Mouse (Mus musculus) myocyte (in vitro differentiated cells): Measurements from ENCODE around the gene Dclk2. TPM values are rescaled to one million over a fixed set of nuclear protein-coding genes. Genes with fewer than 3 reads are reported as not detected.

Source experiments
- H3K27me3 ChIP-seq: one replicate; pipeline ENCODE4 v1.6.1; 2011; ENCODE audit not compliant: control insufficient read depth, insufficient read depth, insufficient read length
- H3K36me3 ChIP-seq: one replicate; pipeline ENCODE4 v1.6.1; 2011; ENCODE audit not compliant: control insufficient read depth, insufficient read depth
- H3K4me2 ChIP-seq: one replicate; pipeline ENCODE4 v1.6.1; 2011; ENCODE audit warnings: low read depth, control low read depth
- H3K4me3 ChIP-seq: one replicate; pipeline ENCODE4 v1.5.1; 2011; ENCODE audit warnings: mild to moderate bottlenecking, control low read depth, moderate library complexity
- H3K79me2 ChIP-seq: one replicate; pipeline ENCODE4 v1.6.1; 2011; ENCODE audit not compliant: control insufficient read depth, insufficient read depth
- H3ac ChIP-seq: one replicate; pipeline ENCODE4 v1.6.1; 2011; ENCODE audit not compliant: control insufficient read depth, insufficient read length
- CEBPB ChIP-seq: IDR thresholded peaks from 2 replicates; pipeline ENCODE4 v1.6.1; 2011; ENCODE audit warnings: mild to moderate bottlenecking, moderate library complexity; ENCODE audit not compliant: poor library complexity, insufficient read depth, severe bottlenecking
- E2F4 ChIP-seq: IDR thresholded peaks from one replicate; pipeline ENCODE4 v1.6.1; 2011; ENCODE audit warnings: mild to moderate bottlenecking, control low read depth, moderate library complexity; ENCODE audit not compliant: insufficient read depth
- MAX ChIP-seq: IDR thresholded peaks from one replicate; pipeline ENCODE4 v1.6.1; 2011; ENCODE audit warnings: low read depth, mild to moderate bottlenecking, control low read depth
- MYOD1 ChIP-seq, 3 experiments: IDR thresholded peaks; one replicate each; pipeline ENCODE4 v1.6.1; 2011; ENCODE audit warnings: control low read depth in 2 of 3, low read depth in 2 of 3, mild to moderate bottlenecking in 2 of 3, moderate library complexity in 1 of 3; ENCODE audit not compliant: insufficient read length in 2 of 3, control insufficient read depth in 1 of 3
- MYOG ChIP-seq, 3 experiments: IDR thresholded peaks; one replicate each; pipeline ENCODE4 v1.6.1; 2011; ENCODE audit warnings: control low read depth in 2 of 3, low read depth in 2 of 3, mild to moderate bottlenecking in 2 of 3; ENCODE audit not compliant: insufficient read length in 2 of 3, control insufficient read depth in 1 of 3, insufficient read depth in 1 of 3
- POLR2A ChIP-seq: IDR thresholded peaks from one replicate; pipeline ENCODE4 v1.6.1; 2011; ENCODE audit warnings: low read depth, mild to moderate bottlenecking, control low read depth, moderate library complexity; ENCODE audit not compliant: insufficient read length
- POLR2AphosphoS2 ChIP-seq: IDR thresholded peaks from one replicate; pipeline ENCODE4 v1.6.1; 2011; ENCODE audit warnings: low read depth, control low read depth; ENCODE audit not compliant: insufficient read length
- REST ChIP-seq: IDR thresholded peaks from one replicate; pipeline ENCODE4 v1.6.1; 2011; ENCODE audit warnings: mild to moderate bottlenecking, control low read depth, moderate library complexity; ENCODE audit not compliant: insufficient read depth, insufficient read length
- SRF ChIP-seq: IDR thresholded peaks from one replicate; pipeline ENCODE4 v1.6.1; 2011; ENCODE audit warnings: low read depth; ENCODE audit not compliant: control insufficient read depth, insufficient read length
- TCF12 ChIP-seq: IDR thresholded peaks from one replicate; pipeline ENCODE4 v1.6.1; 2011; ENCODE audit warnings: mild to moderate bottlenecking, control low read depth; ENCODE audit not compliant: poor library complexity, insufficient read depth, severe bottlenecking
- TCF3 ChIP-seq: IDR thresholded peaks from one replicate; pipeline ENCODE4 v1.6.1; 2011; ENCODE audit warnings: low read depth, control low read depth; ENCODE audit not compliant: insufficient read length
- USF1 ChIP-seq: IDR thresholded peaks from one replicate; pipeline ENCODE4 v1.6.1; 2011; ENCODE audit warnings: low read depth, mild to moderate bottlenecking, control low read depth, moderate library complexity
- polyA plus RNA-seq: library from polyadenylated mRNA; unstranded; fragments of >200 nt; fragmentation: generic; extraction: Trizol; gene quantifications from one replicate; pipeline ENCODE4 v1.2.1, GENCODE M21; 2012; ENCODE audit warnings: missing spikeins

Dclk2 gene
- polyA plus RNA-seq, 1 experiment, result 1.8 TPM

DNA sequence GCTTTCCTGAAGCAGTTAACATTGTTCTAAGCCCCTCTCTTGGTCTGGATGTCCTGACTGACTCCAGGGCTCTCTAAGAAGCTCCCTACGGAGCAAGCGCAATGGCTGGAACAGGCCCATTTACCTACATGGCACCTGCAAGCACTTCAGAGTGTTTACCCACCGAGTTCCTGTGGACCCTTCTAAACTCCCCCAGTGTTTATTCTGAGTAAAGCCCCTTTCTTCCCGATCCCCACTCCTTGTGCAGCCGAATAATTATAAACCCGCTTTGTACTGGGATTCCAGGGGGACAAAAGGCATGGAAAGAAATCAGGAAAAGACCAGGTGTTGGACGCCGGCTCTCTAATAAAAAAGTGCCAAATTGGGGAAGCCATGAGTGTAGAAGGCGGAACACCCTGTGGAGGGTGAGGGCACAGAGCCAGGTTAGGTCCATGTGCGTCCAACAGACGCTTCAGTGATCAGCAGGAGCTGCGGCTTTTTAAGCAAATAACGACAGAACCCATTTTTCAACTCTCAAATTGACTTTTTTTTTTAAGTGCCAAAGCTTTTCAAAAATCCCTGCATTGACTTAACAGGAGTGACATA is 102.6 kb downstream of the Dclk2 start:
- Histone ChIP-seq H3ac (no peak overlapping the region), H3K4me2 (no peak overlapping the region), H3K36me3 (no peaks in the 10 kb centered on the region), H3K79me2 (no peaks in the 10 kb centered on the region), H3K27me3 (no peaks in the 10 kb centered on the region), H3K4me3 (no peak overlapping the region)
- no peak for TF ChIP-seq POLR2AphosphoS2
- no peak for TF ChIP-seq MYOG (IDR thresholded peaks at IDR 0.05; ENCODE audit: control insufficient read depth in 1 of 3, insufficient read depth in 1 of 3, insufficient read length in 2 of 3, low read depth in 2 of 3)
- TF ChIP-seq CEBPB, result no peak
- no peak for TF ChIP-seq MAX
- TF ChIP-seq SRF, result no peak
- no peak for TF ChIP-seq REST
- no peak for TF ChIP-seq POLR2A
- TF ChIP-seq TCF12, result no peak
- no peak for TF ChIP-seq E2F4
- no peak for TF ChIP-seq TCF3
- TF ChIP-seq USF1, result no peak
- no peak for TF ChIP-seq MYOD1 (IDR thresholded peaks at IDR 0.05; ENCODE audit: control insufficient read depth in 1 of 3, insufficient read length in 2 of 3, low read depth in 2 of 3)

DNA sequence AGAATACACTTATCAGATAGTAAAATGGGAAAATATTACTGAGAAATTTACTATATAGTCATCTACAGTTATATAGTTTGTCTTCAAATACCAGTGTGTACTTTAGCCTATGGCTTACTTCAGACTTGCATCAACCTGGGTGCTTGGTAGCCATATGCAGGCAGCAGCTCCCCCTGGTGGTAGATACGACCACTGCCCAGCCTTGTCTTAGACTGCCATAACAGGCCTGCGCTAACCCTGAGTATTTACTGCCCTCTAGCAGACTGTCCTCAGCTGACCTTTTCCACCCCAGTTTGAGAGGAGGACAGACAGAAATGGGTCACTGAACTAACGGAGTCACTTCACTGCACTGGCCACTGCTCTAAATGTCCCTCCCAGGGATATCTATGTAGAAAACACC is 108.0 kb downstream of the Dclk2 start:
- peak overlapping the region; percentile 48 for H3K4me2 ChIP-seq
- TF ChIP-seq TCF12 (no peak), USF1 (no peak), POLR2AphosphoS2 (no peak), TCF3 (no peak), REST (no peak), MYOD1 (IDR thresholded peaks at IDR 0.05; ENCODE audit: control insufficient read depth in 1 of 3, insufficient read length in 2 of 3, low read depth in 2 of 3) (no peak), CEBPB (0 out of 2 replicates have a peak, but pooled peaks have one; percentile 34), MYOG (IDR thresholded peaks at IDR 0.05; ENCODE audit: control insufficient read depth in 1 of 3, insufficient read depth in 1 of 3, insufficient read length in 2 of 3, low read depth in 2 of 3) (no peak), POLR2A (no peak)
- no peak overlapping the region for H3K4me3 ChIP-seq

DNA sequence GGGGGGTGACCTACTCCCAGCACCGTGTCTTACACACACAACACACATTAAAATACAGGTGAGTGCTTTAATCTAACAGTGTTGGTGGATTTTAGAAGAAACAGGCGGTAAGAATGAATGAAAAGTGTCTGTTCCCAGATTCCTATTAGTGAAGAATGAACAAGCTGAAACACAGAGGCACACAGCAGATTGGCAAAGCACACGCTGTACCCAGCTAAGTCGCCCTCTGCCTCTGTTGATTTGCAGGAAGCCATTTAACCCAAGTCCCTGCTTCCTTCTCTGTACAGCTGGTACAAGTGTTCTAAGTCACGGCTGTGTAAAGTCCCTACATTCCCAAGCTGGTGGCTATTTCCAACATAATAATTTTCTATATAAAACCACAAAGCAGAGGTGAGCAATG is 109.7 kb downstream of the Dclk2 start:
- H3K4me2 ChIP-seq, result no peak overlapping the region
- no peak for TF ChIP-seq MAX
- TF ChIP-seq POLR2A, result no peak
- no peak for TF ChIP-seq MYOG (IDR thresholded peaks at IDR 0.05; ENCODE audit: control insufficient read depth in 1 of 3, insufficient read depth in 1 of 3, insufficient read length in 2 of 3, low read depth in 2 of 3)
- no peak overlapping the region for H3K4me3 ChIP-seq
- no peaks in the 10 kb centered on the region for H3K79me2 ChIP-seq
- H3ac ChIP-seq, result no peak overlapping the region
- H3K36me3 ChIP-seq, result no peaks in the 10 kb centered on the region
- no peaks in the 10 kb centered on the region for H3K27me3 ChIP-seq

More for the DNA sequence above, 108.0 kb downstream of the Dclk2 start:
- no peaks in the 10 kb centered on the region for H3K79me2 ChIP-seq
- H3ac ChIP-seq, result no peak overlapping the region
- H3K27me3 ChIP-seq, result no peaks in the 10 kb centered on the region
- H3K36me3 ChIP-seq, result no peaks in the 10 kb centered on the region

DNA sequence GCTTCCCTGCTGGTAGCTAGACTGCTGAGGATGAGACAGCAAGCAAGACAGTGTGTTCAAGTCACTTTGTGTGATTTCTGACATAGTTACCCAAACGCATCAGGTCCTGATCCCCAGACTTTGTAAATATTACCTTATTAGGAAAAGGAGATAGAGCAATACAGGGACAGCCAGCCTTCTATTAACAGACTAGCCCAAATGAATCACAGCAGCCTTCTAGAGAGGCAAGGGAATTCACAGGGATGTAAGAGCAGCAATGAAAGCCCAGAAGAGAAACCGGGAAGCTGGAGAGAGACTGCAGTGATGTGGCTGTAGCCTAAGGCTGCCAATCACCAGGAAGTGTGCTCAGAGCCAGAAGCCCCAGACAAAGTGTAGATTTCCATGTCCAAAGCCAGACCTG is 111.0 kb downstream of the Dclk2 start:
- no peak for TF ChIP-seq E2F4
- no peak for TF ChIP-seq CEBPB
- no peak for TF ChIP-seq MYOG (IDR thresholded peaks at IDR 0.05; ENCODE audit: control insufficient read depth in 1 of 3, insufficient read depth in 1 of 3, insufficient read length in 2 of 3, low read depth in 2 of 3)
- no peak for TF ChIP-seq MAX
- no peak for TF ChIP-seq USF1
- TF ChIP-seq POLR2A, result no peak
- TF ChIP-seq MYOD1 (IDR thresholded peaks at IDR 0.05; ENCODE audit: control insufficient read depth in 1 of 3, insufficient read length in 2 of 3, low read depth in 2 of 3), result no peak
- TF ChIP-seq TCF3, result no peak
- TF ChIP-seq POLR2AphosphoS2, result no peak
- no peak for TF ChIP-seq REST
- no peak for TF ChIP-seq TCF12
- no peak for TF ChIP-seq SRF
- Histone ChIP-seq H3K4me2 (no peak overlapping the region), H3K36me3 (no peaks in the 10 kb centered on the region), H3K79me2 (no peaks in the 10 kb centered on the region), H3K4me3 (no peak overlapping the region), H3ac (no peak overlapping the region), H3K27me3 (no peaks in the 10 kb centered on the region)

DNA sequence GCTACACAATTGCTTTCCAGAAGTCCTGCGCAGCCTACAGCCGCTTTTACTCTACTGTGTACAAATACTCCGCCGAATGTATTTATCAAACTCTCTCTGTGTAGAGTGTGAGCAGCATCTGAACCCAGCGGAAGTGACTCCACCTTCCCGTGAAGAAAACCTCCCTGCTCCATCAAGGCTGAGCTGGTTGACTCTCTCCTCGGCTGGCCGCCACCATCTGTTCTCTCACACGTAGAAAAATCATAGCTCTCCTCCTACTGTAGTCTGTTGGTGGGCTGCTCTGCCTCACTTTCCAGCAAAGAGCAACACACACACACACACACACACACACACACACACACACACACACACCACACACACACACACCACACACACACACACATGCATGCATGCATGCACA is 111.5 kb downstream of the Dclk2 start:
- no peaks in the 10 kb centered on the region for H3K27me3 ChIP-seq
- H3K4me3 ChIP-seq, result no peak overlapping the region
- TF ChIP-seq E2F4, result no peak
- TF ChIP-seq USF1, result no peak
- no peak for TF ChIP-seq TCF12
- no peak for TF ChIP-seq POLR2AphosphoS2
- no peak for TF ChIP-seq TCF3
- TF ChIP-seq CEBPB, result no peak
- TF ChIP-seq POLR2A, result no peak
- no peak for TF ChIP-seq MYOD1 (IDR thresholded peaks at IDR 0.05; ENCODE audit: control insufficient read depth in 1 of 3, insufficient read length in 2 of 3, low read depth in 2 of 3)
- no peak overlapping the region for H3K4me2 ChIP-seq
- H3K79me2 ChIP-seq, result no peaks in the 10 kb centered on the region
- H3K36me3 ChIP-seq, result no peaks in the 10 kb centered on the region
- H3ac ChIP-seq, result no peak overlapping the region
